Mouse (Mus musculus) heart, embryonic 14.5 days (tissue): ENCODE measurements around the gene Eed. TPM values are rescaled to one million over a fixed set of nuclear protein-coding genes. Genes with fewer than 3 reads are reported as not detected.

Source experiments
- ATAC-seq: fragments of 200-750 bp; cut with Nextera tagmentation; 2 replicates; pipeline ENCODE4 v1.8.0; 2017; ENCODE audit warnings: low read depth, moderate TSS enrichment; ENCODE audit not compliant: insufficient number of reproducible peaks, insufficient read depth, low FRiP score
- H3K27ac ChIP-seq, 2 experiments: fragments of 200-500 bp in 1 of 2; fragments of 300-500 bp in 1 of 2; sonication (generic) in 1 of 2; replicated peaks in 1 of 2; 2 replicates each; pipeline ENCODE4 v1.5.1; 2012 to 2014; ENCODE audit warnings: low read depth in 2 of 2, low read length in 2 of 2, control low read depth in 1 of 2, mild to moderate bottlenecking in 1 of 2, mixed read lengths in 1 of 2; ENCODE audit not compliant: control insufficient read depth in 1 of 2, insufficient read depth in 1 of 2
- H3K27me3 ChIP-seq: fragments of 300-500 bp; sonication (generic); 2 replicates; pipeline ENCODE4 v1.6.1; 2014; ENCODE audit warnings: mild to moderate bottlenecking, low read length, control low read depth; ENCODE audit not compliant: control insufficient read depth, insufficient read depth
- H3K36me3 ChIP-seq: fragments of 300-500 bp; sonication (generic); 2 replicates; pipeline ENCODE4 v1.6.1; 2014; ENCODE audit warnings: mild to moderate bottlenecking, control low read depth, low read length, mixed read lengths; ENCODE audit not compliant: control insufficient read depth, insufficient read depth
- H3K4me1 ChIP-seq, 2 experiments: fragments of 200-500 bp in 1 of 2; fragments of 300-500 bp in 1 of 2; sonication (generic) in 1 of 2; 2 replicates each; pipeline ENCODE4 v1.6.1; 2012 to 2014; ENCODE audit warnings: low read length in 2 of 2, control low read depth in 1 of 2, mixed read lengths in 1 of 2; ENCODE audit not compliant: control insufficient read depth in 2 of 2, insufficient read depth in 2 of 2
- H3K4me2 ChIP-seq: fragments of 300-500 bp; sonication (generic); 2 replicates; pipeline ENCODE4 v1.6.1; 2014; ENCODE audit warnings: mild to moderate bottlenecking, low read length
- H3K4me3 ChIP-seq, 2 experiments: fragments of 200-500 bp in 1 of 2; fragments of 300-500 bp in 1 of 2; sonication (generic) in 1 of 2; 2 replicates each; pipeline ENCODE4 v1.5.1; 2012 to 2014; ENCODE audit warnings: low read length in 2 of 2, mild to moderate bottlenecking in 2 of 2, control low read depth in 1 of 2, low read depth in 1 of 2, moderate library complexity in 1 of 2; ENCODE audit not compliant: control insufficient read depth in 1 of 2, insufficient read depth in 1 of 2
- H3K9ac ChIP-seq: fragments of 300-500 bp; sonication (generic); 2 replicates; pipeline ENCODE4 v1.6.1; 2014; ENCODE audit warnings: mild to moderate bottlenecking, low read length
- H3K9me3 ChIP-seq: fragments of 300-500 bp; sonication (generic); 2 replicates; pipeline ENCODE4 v1.6.1; 2016; ENCODE audit warnings: low read length, control low read depth; ENCODE audit not compliant: control insufficient read depth
- WGBS: fragments of 180-500 bp; shearing (Covaris S2); extraction: QIAGEN DNeasy Blood & Tissue Kit; methylation state at CpG from one replicate; pipeline ENCODE4 v1.1.7; 2014; 5-methylcytosine and 5-hydroxymethylcytosine counted together
- polyA plus RNA-seq: library from polyadenylated mRNA; unstranded; fragments of >200 nt; fragmentation: Nextera tagmentation; extraction: Ambion mirVana; gene quantifications from 2 replicates; pipeline ENCODE4 v1.2.1, GENCODE M21; 2014

Eed gene
- polyA plus RNA-seq, 1 experiment from 2014 or later = 47.3 TPM

- Histone ChIP-seq H3K9ac (no peak overlapping the region), H3K9me3 (no peaks in the 10 kb centered on the region), H3K4me2 (no peak overlapping the region), H3K27ac (no peak overlapping the region), H3K27me3 (no peaks in the 10 kb centered on the region), H3K4me1 (no peaks in the 10 kb centered on the region), H3K36me3 (peaks cover 16% of the 10 kb centered on the region), H3K4me3 (no peak overlapping the region)
- 84% methylated on average over 3 of the region's 3 CpGs for WGBS
- no peak for ATAC-seq
These were observed 67.2 kb downstream of the Eed start for GRCm38 (mm10) chr7:89913432-89914158.

DNA sequence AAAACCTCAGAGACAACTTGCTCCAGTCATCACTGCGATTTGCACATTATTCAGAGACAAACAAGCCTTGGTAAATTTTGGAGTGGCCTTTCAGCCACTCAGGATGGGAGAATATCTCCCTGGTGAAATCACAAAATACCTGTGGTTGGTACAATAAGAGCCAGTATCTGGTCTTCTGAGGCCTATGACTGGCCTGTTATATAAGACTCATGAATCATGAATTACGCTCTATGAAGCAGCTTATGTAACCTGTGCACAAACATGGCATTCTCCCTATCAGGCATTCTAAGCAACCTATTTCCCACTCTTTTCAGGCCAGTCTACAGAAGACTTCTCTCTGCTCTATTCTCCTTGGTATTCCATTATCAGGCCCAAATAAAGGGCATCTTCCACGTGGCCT, 68.4 kb downstream of the Eed start:
- Histone ChIP-seq H3K36me3 (peaks cover 8% of the 10 kb centered on the region), H3K4me2 (no peak overlapping the region), H3K9me3 (no peaks in the 10 kb centered on the region), H3K27me3 (no peaks in the 10 kb centered on the region), H3K9ac (no peak overlapping the region), H3K4me1 (no peaks in the 10 kb centered on the region), H3K27ac (no peak overlapping the region), H3K4me3 (no peak overlapping the region)
- no peak for ATAC-seq
- 90% methylated on average over 3 of the region's 3 CpGs for WGBS

GRCm38 (mm10) chr7:89909711-89910110, 71.1 kb downstream of the Eed start:
- Histone ChIP-seq H3K4me1 (no peaks in the 10 kb centered on the region), H3K9me3 (no peaks in the 10 kb centered on the region), H3K27me3 (no peaks in the 10 kb centered on the region), H3K4me3 (no peak overlapping the region), H3K4me2 (no peak overlapping the region), H3K36me3 (no peaks in the 10 kb centered on the region), H3K9ac (no peak overlapping the region), H3K27ac (no peak overlapping the region)
- WGBS = 70% methylated on average over 4 of the region's 4 CpGs
- ATAC-seq = no peak; the same call in 1 of the 2 replicates

- Histone ChIP-seq H3K4me2 (no peak overlapping the region), H3K4me1 (no peaks in the 10 kb centered on the region; a peak in 1 of 4 replicates), H3K36me3 (no peaks in the 10 kb centered on the region), H3K27me3 (no peaks in the 10 kb centered on the region), H3K4me3 (no peak overlapping the region), H3K9ac (no peak overlapping the region), H3K9me3 (no peaks in the 10 kb centered on the region), H3K27ac (no peak overlapping the region)
- 67% methylated on average over 20 of the region's 20 CpGs for WGBS
- no peak for ATAC-seq
These were observed 71.7 kb downstream of the Eed start for GRCm38 (mm10) chr7:89908899-89909621.

DNA sequence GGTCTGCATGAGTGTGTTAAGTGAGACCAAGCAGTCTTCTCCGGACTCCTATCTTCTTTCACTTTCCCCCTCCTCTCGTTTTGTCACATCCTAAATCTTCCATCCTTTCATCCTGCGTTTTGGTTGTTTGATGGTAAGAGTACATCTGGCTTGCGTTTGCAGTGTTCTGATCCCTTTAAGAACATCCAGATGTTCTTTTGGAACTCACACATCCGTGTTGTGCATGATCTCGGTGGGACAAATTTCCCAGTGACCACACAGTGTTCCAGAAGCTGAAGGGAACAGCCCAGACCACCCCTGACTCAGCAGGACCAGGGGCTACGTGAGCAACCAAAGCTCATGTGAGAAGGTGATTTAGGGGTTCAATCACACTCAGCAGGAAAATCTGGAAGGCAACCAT, 72.4 kb downstream of the Eed start:
- H3K27me3 ChIP-seq = no peaks in the 10 kb centered on the region
- no peak overlapping the region for H3K27ac ChIP-seq
- H3K9ac ChIP-seq = no peak overlapping the region
- 60% methylated on average over 7 of the region's 7 CpGs for WGBS
- peaks cover 0 to 3% of the 10 kb centered on the region in 2 experiments; a peak in 3 of 4 replicates for H3K4me1 ChIP-seq
- H3K4me2 ChIP-seq = no peak overlapping the region
- no peaks in the 10 kb centered on the region for H3K9me3 ChIP-seq
- no peaks in the 10 kb centered on the region for H3K36me3 ChIP-seq
- no peak for ATAC-seq
- no peak overlapping the region for H3K4me3 ChIP-seq

- ATAC-seq = no peak
- 18% methylated on average over 8 of the region's 8 CpGs for WGBS
These were observed 72.8 kb downstream of the Eed start for GRCm38 (mm10) chr7:89907950-89908349.

More at GRCm38 (mm10) chr7:89907950-89908349, 72.8 kb downstream of the Eed start:
- Histone ChIP-seq H3K27me3 (no peaks in the 10 kb centered on the region), H3K4me1 (peaks cover 0 to 3% of the 10 kb centered on the region in 2 experiments; a peak in 3 of 4 replicates), H3K36me3 (no peaks in the 10 kb centered on the region), H3K4me3 (no peak overlapping the region), H3K27ac (no peak overlapping the region), H3K9me3 (no peaks in the 10 kb centered on the region), H3K9ac (no peak overlapping the region), H3K4me2 (no peak overlapping the region)
